Mouse (Mus musculus) embryonic facial prominence, embryonic 12.5 days (tissue): ENCODE results near the gene Gdf5. TPM values are rescaled to one million over a fixed set of nuclear protein-coding genes. Genes with fewer than 3 reads are reported as not detected.
A peak's percentile ranks its signal among the peaks of the same experiment; 100 is the strongest.

Experiments
- ATAC-seq: fragments of 200-750 bp; cut with Nextera tagmentation; 2 replicates; pipeline ENCODE4 v1.8.0; 2017; ENCODE audit not compliant: insufficient number of reproducible peaks, insufficient read depth, low FRiP score, low TSS enrichment
- H3K27ac ChIP-seq: fragments of 300-500 bp; sonication (generic); 2 replicates; pipeline ENCODE4 v1.5.1; 2016; ENCODE audit warnings: mild to moderate bottlenecking
- H3K27me3 ChIP-seq: fragments of 300-500 bp; sonication (generic); 2 replicates; pipeline ENCODE4 v1.6.1; 2016; ENCODE audit warnings: mild to moderate bottlenecking, moderate library complexity
- H3K36me3 ChIP-seq: fragments of 300-500 bp; sonication (generic); 2 replicates; pipeline ENCODE4 v1.6.1; 2016; ENCODE audit warnings: mild to moderate bottlenecking
- H3K4me1 ChIP-seq: fragments of 300-500 bp; sonication (generic); 2 replicates; pipeline ENCODE4 v1.6.1; 2016
- H3K4me2 ChIP-seq: fragments of 300-500 bp; sonication (generic); replicated peaks from 2 replicates; pipeline ENCODE4 v1.6.1; 2016; ENCODE audit warnings: mild to moderate bottlenecking, moderate library complexity
- H3K4me3 ChIP-seq: fragments of 300-500 bp; sonication (generic); 2 replicates; pipeline ENCODE4 v1.5.1; 2016; ENCODE audit warnings: mild to moderate bottlenecking
- H3K9ac ChIP-seq: fragments of 300-500 bp; sonication (generic); 2 replicates; pipeline ENCODE4 v1.6.1; 2016; ENCODE audit warnings: mild to moderate bottlenecking, moderate library complexity
- H3K9me3 ChIP-seq: fragments of 300-500 bp; sonication (generic); 2 replicates; pipeline ENCODE4 v1.6.1; 2016; ENCODE audit warnings: mild to moderate bottlenecking, moderate library complexity
- WGBS: fragments of 180-500 bp; shearing (Covaris S2); methylation state at CpG from one replicate; pipeline ENCODE4 v1.1.7; 2016; 5-methylcytosine and 5-hydroxymethylcytosine counted together
- polyA plus RNA-seq: library from polyadenylated mRNA; unstranded; fragments of >200 nt; fragmentation: Nextera tagmentation; extraction: Ambion mirVana; gene quantifications from 2 replicates; pipeline ENCODE4 v1.2.1, GENCODE M21; 2016

The Gdf5 gene
- polyA plus RNA-seq, 1 experiment from 2014 or later: 5.6 TPM

DNA sequence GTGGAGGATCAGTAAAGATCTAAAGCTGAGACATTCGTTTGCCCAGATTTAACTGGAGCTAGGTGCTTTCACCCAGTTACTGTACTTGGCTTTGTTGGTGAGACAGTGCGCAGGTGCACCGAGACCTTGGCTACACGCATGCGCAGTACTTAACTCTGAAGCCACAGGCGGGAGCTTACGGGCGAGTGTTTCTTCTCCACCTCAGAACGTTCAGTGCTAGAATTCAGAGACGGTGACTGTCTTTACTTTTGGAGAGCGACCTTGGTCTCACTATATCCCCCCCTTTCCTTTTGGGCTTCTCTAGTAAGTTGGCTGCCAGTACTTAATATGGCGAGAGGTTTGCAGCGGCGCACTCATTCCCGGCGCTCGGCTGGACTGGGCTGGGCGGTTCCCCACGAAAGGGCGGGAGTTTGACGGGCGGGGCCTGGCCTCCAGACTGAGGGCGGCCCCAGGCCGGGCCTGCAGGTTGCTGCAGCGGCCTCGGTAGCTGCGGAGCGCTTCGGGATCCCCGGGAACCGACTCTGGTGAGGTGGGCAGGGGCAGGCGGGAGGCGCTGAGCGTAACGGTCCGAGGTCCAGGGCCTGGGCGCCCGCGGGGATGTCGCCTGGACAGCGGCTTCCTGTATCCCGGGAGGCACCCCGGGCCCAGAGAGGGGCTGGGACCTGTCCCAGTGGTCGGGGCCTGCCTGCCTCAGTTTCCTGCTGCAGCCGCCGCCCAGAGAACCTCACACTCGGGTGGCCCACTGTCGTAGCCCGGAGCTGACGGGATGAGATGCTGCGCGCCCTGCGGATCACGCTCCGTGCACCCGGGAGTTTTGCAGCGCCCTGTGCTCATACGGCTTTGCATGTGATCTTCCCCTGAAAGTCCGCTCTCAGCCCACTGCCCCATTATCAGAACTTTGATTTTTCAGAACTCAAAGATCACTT, 11.2 kb upstream of the Gdf5 start, which contains the start of gene Cep250:
Cep250 (plus strand) TSS at position 325 of the 926 bp plus-strand sequence.
- under 1% methylated on average over 58 of the region's 59 CpGs for WGBS
- Histone ChIP-seq H3K4me2 (peak within 1 kb of the TSS; percentile 53), H3K36me3 (no peaks in the 10 kb centered on the region), H3K4me3 (peak within 1 kb of the TSS; percentile 93), H3K27me3 (0 out of 2 replicates have a peak, but pooled peaks cover 2% of the 10 kb centered on the region), H3K4me1 (peaks cover 4% of the 10 kb centered on the region; the same call in 1 of the 2 replicates), H3K9ac (peak within 1 kb of the TSS; percentile 96), H3K9me3 (no peaks in the 10 kb centered on the region), H3K27ac (peak within 1 kb of the TSS; percentile 85)
- peak; percentile 96 for ATAC-seq

- H3K9me3 ChIP-seq: no peaks in the 10 kb centered on the region
- H3K36me3 ChIP-seq: no peaks in the 10 kb centered on the region
- H3K4me3 ChIP-seq: no peak overlapping the region
- H3K9ac ChIP-seq: no peak overlapping the region
- ATAC-seq: no peak
- H3K4me2 ChIP-seq: no peak overlapping the region
- H3K27ac ChIP-seq: no peak overlapping the region
- 0 out of 2 replicates have a peak, but pooled peaks cover 2% of the 10 kb centered on the region for H3K27me3 ChIP-seq
- H3K4me1 ChIP-seq: peaks cover 16% of the 10 kb centered on the region
Observed at GRCm38 (mm10) chr2:155952006-155952405, 6.8 kb upstream of the Gdf5 start.

DNA sequence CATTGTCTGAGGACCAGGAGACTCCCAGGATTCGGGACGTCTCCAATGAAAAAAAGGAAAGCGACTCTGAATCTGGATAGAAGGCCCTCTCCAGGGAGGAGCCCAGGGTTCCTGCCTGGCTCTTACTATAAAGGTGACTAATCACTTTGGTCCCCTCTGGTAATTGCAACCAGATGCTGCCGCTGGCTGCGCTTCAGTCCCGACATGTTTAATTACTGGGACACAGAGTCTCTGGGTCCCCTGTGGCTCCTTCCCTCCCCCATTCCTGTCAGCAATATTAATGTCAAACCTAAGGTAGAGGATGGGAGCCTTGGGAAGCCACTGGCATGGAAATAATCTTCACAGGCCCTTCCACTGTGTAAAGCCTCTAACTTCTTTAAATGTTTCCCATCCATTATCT, 4.2 kb upstream of the Gdf5 start:
- no peak for ATAC-seq
- H3K27me3 ChIP-seq: no peaks in the 10 kb centered on the region
- H3K9me3 ChIP-seq: no peaks in the 10 kb centered on the region
- no peak overlapping the region for H3K27ac ChIP-seq
- H3K9ac ChIP-seq: no peak overlapping the region
- H3K4me1 ChIP-seq: peaks cover 41% of the 10 kb centered on the region
- WGBS: 8% methylated on average over 6 of the region's 6 CpGs
- no peak overlapping the region for H3K4me3 ChIP-seq
- peak overlapping the region; percentile 15; the same call in 1 of the 2 replicates for H3K4me2 ChIP-seq
- H3K36me3 ChIP-seq: no peaks in the 10 kb centered on the region

DNA sequence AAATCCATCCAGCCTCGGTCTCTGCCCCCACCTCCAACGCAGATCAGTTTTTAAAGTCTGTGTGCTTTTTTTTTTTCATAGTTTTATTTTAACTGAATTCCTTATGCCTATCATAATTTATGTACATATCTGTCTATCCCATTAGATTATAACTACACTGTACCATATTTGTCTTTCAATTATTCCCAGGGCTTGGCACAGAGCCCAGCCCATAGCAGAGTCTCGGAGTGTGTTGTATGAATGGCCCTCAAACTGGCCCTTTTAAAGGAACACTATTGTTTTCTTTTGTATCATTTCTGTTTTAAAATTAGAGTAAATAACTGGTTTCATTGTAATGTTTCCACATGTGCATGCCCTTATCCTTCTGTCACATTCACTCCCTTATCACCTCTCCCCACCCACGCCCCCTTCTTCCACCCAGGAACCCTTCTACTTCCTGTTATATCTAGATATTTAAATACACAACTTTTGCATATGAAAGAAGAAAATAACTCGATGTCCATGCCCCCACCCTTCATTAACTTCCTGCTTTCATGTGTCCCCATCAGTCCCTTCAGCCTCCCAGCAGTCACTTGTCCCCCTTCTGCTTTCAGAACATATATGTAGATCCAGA, 2.3 kb upstream of the Gdf5 start:
- H3K4me3 ChIP-seq: no peak overlapping the region
- no peak overlapping the region for H3K4me2 ChIP-seq
- no peaks in the 10 kb centered on the region for H3K9me3 ChIP-seq
- no peaks in the 10 kb centered on the region for H3K36me3 ChIP-seq
- H3K27ac ChIP-seq: no peak overlapping the region
- H3K4me1 ChIP-seq: peaks cover 57% of the 10 kb centered on the region
- 63% methylated on average over 5 of the region's 5 CpGs for WGBS
- ATAC-seq: no peak
- no peak overlapping the region for H3K9ac ChIP-seq
- H3K27me3 ChIP-seq: no peaks in the 10 kb centered on the region

DNA sequence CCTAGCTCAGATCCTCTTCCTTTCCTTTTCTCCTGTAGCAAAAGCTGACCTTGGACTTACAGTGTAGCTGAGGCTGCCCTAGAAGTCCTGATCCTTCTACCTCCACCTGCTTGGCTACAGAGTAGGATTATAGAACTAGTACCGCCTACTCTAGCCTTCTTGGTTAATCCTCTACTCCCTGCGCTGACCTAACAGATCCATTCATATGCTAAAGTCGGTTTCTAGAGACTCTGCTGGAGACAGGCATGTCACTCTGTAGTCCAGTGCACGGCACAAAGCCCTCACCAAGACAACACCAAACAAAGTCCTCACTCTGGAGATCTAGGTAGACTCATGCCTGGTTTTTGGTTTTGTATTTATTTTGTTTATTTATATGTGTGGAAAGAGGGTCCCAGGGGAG, 1.3 kb upstream of the Gdf5 start:
- Histone ChIP-seq H3K27me3 (no peaks in the 10 kb centered on the region), H3K27ac (no peak overlapping the region), H3K36me3 (no peaks in the 10 kb centered on the region), H3K4me2 (no peak overlapping the region), H3K4me1 (peaks cover 62% of the 10 kb centered on the region), H3K9ac (no peak overlapping the region), H3K4me3 (no peak overlapping the region), H3K9me3 (no peaks in the 10 kb centered on the region)
- no peak for ATAC-seq
- 20% methylated on average over 4 of the region's 4 CpGs for WGBS

GRCm38 (mm10) chr2:155946069-155946468, 902 bp upstream of the Gdf5 start:
- Histone ChIP-seq H3K4me3 (no peak overlapping the region), H3K9ac (no peak overlapping the region), H3K4me1 (peaks cover 62% of the 10 kb centered on the region), H3K4me2 (no peak overlapping the region), H3K36me3 (no peaks in the 10 kb centered on the region), H3K9me3 (no peaks in the 10 kb centered on the region), H3K27me3 (no peaks in the 10 kb centered on the region), H3K27ac (0 out of 2 replicates have a peak overlapping the region, but pooled peaks have one; percentile 81)
- no peak for ATAC-seq
- 3% methylated on average over 7 of the region's 7 CpGs for WGBS

DNA sequence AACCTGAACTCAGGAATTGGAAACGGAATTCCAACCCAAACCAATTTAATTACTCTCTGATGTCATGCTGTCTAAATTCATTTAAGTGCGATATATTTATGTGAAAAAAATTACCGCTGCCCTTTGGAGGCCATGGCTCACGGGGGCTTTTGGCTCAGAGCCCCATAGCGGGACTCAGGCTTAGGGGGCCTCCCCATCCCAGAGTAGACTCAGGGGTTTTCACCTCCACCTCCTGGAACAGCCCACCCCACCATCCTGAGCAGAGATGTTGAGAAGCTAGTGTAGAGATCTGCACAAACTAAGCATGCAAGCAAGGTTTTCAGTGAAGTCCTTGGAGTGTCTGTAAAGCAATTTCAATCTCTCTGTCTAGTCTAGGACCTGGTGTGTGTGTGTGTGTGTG, 413 bp upstream of the Gdf5 start:
- Histone ChIP-seq H3K4me3 (no peak overlapping the region), H3K36me3 (no peaks in the 10 kb centered on the region), H3K27ac (peak overlapping the region; percentile 81), H3K4me1 (peaks cover 62% of the 10 kb centered on the region), H3K9me3 (no peaks in the 10 kb centered on the region), H3K27me3 (no peaks in the 10 kb centered on the region), H3K4me2 (0 out of 2 replicates have a peak overlapping the region, but pooled peaks have one; percentile 13), H3K9ac (no peak overlapping the region)
- ATAC-seq: no peak
- 23% methylated on average over 5 of the region's 5 CpGs for WGBS

- Histone ChIP-seq H3K9ac (peak overlapping the region; percentile 17; the same call in 1 of the 2 replicates), H3K4me1 (peaks cover 56% of the 10 kb centered on the region), H3K36me3 (no peaks in the 10 kb centered on the region), H3K4me2 (peak overlapping the region; percentile 39), H3K4me3 (peak overlapping the region; percentile 13), H3K27me3 (no peaks in the 10 kb centered on the region), H3K27ac (peak overlapping the region; percentile 81), H3K9me3 (no peaks in the 10 kb centered on the region)
- no peak for ATAC-seq
- 73% methylated on average over 4 of the region's 4 CpGs for WGBS
Observed at GRCm38 (mm10) chr2:155944685-155945084, 482 bp downstream of the Gdf5 start.

GRCm38 (mm10) chr2:155943463-155943862, 1.7 kb downstream of the Gdf5 start:
- Histone ChIP-seq H3K4me1 (peaks cover 46% of the 10 kb centered on the region), H3K36me3 (no peaks in the 10 kb centered on the region), H3K4me3 (peak overlapping the region; percentile 13), H3K27ac (no peak overlapping the region), H3K9ac (0 out of 2 replicates have a peak overlapping the region, but pooled peaks have one; percentile 5), H3K4me2 (peak overlapping the region; percentile 39), H3K27me3 (no peaks in the 10 kb centered on the region), H3K9me3 (no peaks in the 10 kb centered on the region)
- no peak for ATAC-seq
- WGBS: 2% methylated on average over 8 of the region's 8 CpGs

DNA sequence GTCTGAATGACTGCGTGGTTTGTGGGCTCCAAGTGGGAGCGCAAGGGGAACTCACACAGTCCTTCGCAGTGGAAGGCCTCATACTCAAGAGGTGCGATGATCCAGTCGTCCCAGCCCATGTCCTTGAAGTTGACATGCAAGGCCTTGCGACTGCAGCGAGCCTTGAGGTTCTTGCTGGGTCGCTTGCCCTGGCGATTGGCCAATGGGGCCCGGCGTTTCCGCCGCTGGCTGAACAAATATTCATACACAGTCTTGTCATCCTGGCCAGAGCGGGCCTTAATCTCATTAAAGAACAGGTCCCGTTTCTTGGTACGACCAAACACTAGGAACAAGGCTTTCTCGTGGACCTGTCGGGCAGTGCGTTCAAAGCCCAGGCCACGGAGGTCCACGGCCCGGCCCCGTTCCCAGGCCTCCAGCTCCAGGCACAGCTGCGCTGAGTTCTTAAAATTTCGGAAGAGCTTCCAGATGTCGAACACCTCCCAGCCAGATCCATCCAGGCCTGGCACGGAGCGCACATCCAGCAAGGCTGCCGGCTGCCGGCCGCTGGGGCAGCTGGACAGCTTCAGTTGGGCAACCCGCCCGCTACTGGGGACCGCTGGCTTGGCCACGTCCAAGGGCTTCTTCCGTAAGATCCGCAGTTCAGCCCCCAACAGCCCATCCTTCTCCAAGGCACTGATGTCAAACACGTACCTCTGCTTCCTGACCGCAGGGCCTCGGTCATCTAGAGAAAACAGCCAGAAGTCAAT, 3.3 kb downstream of the Gdf5 start:
- H3K27ac ChIP-seq: no peak overlapping the region
- H3K4me2 ChIP-seq: no peak overlapping the region; the same call in 1 of the 2 replicates

DNA sequence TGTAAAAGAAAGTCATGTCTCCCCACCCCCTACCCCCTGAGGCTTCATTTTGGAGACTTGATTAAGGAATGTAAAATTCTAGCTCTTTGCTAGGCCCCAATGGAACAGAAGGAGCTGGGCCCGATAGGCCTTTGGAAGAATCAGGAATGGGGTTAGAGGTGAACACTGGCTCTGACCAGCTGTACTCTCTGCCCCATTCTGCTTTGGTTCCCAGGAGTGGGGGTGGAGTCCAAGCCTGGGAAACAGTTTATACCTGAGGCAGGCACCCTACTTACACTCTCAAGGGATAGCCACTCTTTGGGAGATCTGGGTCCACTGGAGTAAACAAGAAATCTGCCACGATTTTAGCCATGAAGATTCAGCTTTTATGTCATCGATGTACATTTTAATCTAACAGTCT, 4.5 kb downstream of the Gdf5 start, which contains the start of gene Gm15557:
Gm15557 (plus strand) TSS at position 48 of the 400 bp plus-strand sequence.
- H3K9me3 ChIP-seq: no peaks in the 10 kb centered on the region
- no peak within 1 kb of the TSS for H3K4me2 ChIP-seq
- WGBS: 82% methylated on average over 3 of the region's 3 CpGs
- no peak for ATAC-seq
- H3K4me1 ChIP-seq: peaks cover 34% of the 10 kb centered on the region
- no peak within 1 kb of the TSS for H3K9ac ChIP-seq
- no peak within 1 kb of the TSS for H3K4me3 ChIP-seq
- no peaks in the 10 kb centered on the region for H3K27me3 ChIP-seq
- H3K27ac ChIP-seq: no peak within 1 kb of the TSS
- no peaks in the 10 kb centered on the region for H3K36me3 ChIP-seq

More for the DNA sequence above, 3.3 kb downstream of the Gdf5 start:
- no peak for ATAC-seq
- H3K4me3 ChIP-seq: no peak overlapping the region
- 79% methylated on average over 40 of the region's 40 CpGs for WGBS
- no peaks in the 10 kb centered on the region for H3K36me3 ChIP-seq
- 0 out of 2 replicates have a peak overlapping the region, but pooled peaks have one; percentile 8 for H3K9ac ChIP-seq
- H3K4me1 ChIP-seq: peaks cover 46% of the 10 kb centered on the region
- H3K27me3 ChIP-seq: no peaks in the 10 kb centered on the region
- no peaks in the 10 kb centered on the region for H3K9me3 ChIP-seq
